Mouse (Mus musculus): Measurements from ENCODE around the gene Fosl2. TPM values are rescaled to one million over a fixed set of nuclear protein-coding genes. Genes with fewer than 3 reads are reported as not detected.

Gene Fosl2
- polyA plus RNA-seq, 1 experiment from 2014 or later, result 0.52 TPM

GRCm38 (mm10) chr5:32127927-32128326 lies 7.7 kb upstream of the Fosl2 start:
- Histone ChIP-seq H3K9ac (ENCODE audit: low read length) (no peak overlapping the region), H3K4me2 (no peak overlapping the region), H3K36me3 (ENCODE audit: control insufficient read depth, insufficient read depth, low read length) (no peaks in the 10 kb centered on the region), H3K9me3 (ENCODE audit: control insufficient read depth, low read length) (no peaks in the 10 kb centered on the region), H3K27ac (ENCODE audit: low read depth, low read length) (no peak overlapping the region), H3K4me3 (ENCODE audit: low read depth, low read length) (no peak overlapping the region), H3K27me3 (ENCODE audit: control insufficient read depth, insufficient read depth, low read length) (peaks cover 18% of the 10 kb centered on the region), H3K4me1 (ENCODE audit: control insufficient read depth, insufficient read depth, low read length) (0 out of 2 replicates have a peak, but pooled peaks cover 3% of the 10 kb centered on the region)
- no peak for DNase-seq (ENCODE audit: low spot score, missing footprints)
- ATAC-seq (ENCODE audit: low FRiP score), result no peak
- WGBS, result 57% methylated on average over 3 of the region's 3 CpGs

- ATAC-seq (ENCODE audit: low FRiP score) (peak; percentile 64), DNase-seq (ENCODE audit: low spot score, missing footprints) (peak; percentile 93)
- H3K4me1 ChIP-seq (ENCODE audit: control insufficient read depth, insufficient read depth, low read length), result peaks cover 13% of the 10 kb centered on the region
- no peaks in the 10 kb centered on the region for H3K36me3 ChIP-seq (ENCODE audit: control insufficient read depth, insufficient read depth, low read length)
- H3K4me2 ChIP-seq, result peak overlapping the region; percentile 89
- H3K4me3 ChIP-seq (ENCODE audit: low read depth, low read length), result peak overlapping the region; percentile 44
- peaks cover 61% of the 10 kb centered on the region for H3K27me3 ChIP-seq (ENCODE audit: control insufficient read depth, insufficient read depth, low read length)
- H3K9ac ChIP-seq (ENCODE audit: low read length), result peak overlapping the region; percentile 58
- H3K9me3 ChIP-seq (ENCODE audit: control insufficient read depth, low read length), result no peaks in the 10 kb centered on the region
- H3K27ac ChIP-seq (ENCODE audit: low read depth, low read length), result no peak overlapping the region
- WGBS, result under 1% methylated on average over 47 of the region's 48 CpGs
Observed at GRCm38 (mm10) chr5:32132971-32133501, 2.6 kb upstream of the Fosl2 start.

GRCm38 (mm10) chr5:32133549-32134004 lies 2.0 kb upstream of the Fosl2 start:
- WGBS, result under 1% methylated on average over 20 of the region's 20 CpGs
- no peak overlapping the region for H3K27ac ChIP-seq (ENCODE audit: low read depth, low read length)
- H3K9ac ChIP-seq (ENCODE audit: low read length), result peak overlapping the region; percentile 58
- peak overlapping the region; percentile 44 for H3K4me3 ChIP-seq (ENCODE audit: low read depth, low read length)
- no peaks in the 10 kb centered on the region for H3K9me3 ChIP-seq (ENCODE audit: control insufficient read depth, low read length)
- peaks cover 65% of the 10 kb centered on the region for H3K27me3 ChIP-seq (ENCODE audit: control insufficient read depth, insufficient read depth, low read length)
- DNase-seq (ENCODE audit: low spot score, missing footprints) (peak; percentile 92), ATAC-seq (ENCODE audit: low FRiP score) (0 out of 2 replicates have a peak, but pooled peaks have one; percentile 35)
- no peaks in the 10 kb centered on the region for H3K36me3 ChIP-seq (ENCODE audit: control insufficient read depth, insufficient read depth, low read length)
- peak overlapping the region; percentile 89 for H3K4me2 ChIP-seq
- peaks cover 13% of the 10 kb centered on the region for H3K4me1 ChIP-seq (ENCODE audit: control insufficient read depth, insufficient read depth, low read length)

GRCm38 (mm10) chr5:32134051-32134732 lies 1.4 kb upstream of the Fosl2 start:
- Histone ChIP-seq H3K9ac (ENCODE audit: low read length) (no peak overlapping the region), H3K4me1 (ENCODE audit: control insufficient read depth, insufficient read depth, low read length) (peaks cover 13% of the 10 kb centered on the region), H3K27me3 (ENCODE audit: control insufficient read depth, insufficient read depth, low read length) (peaks cover 69% of the 10 kb centered on the region), H3K27ac (ENCODE audit: low read depth, low read length) (no peak overlapping the region), H3K9me3 (ENCODE audit: control insufficient read depth, low read length) (no peaks in the 10 kb centered on the region), H3K4me2 (peak overlapping the region; percentile 92), H3K36me3 (ENCODE audit: control insufficient read depth, insufficient read depth, low read length) (no peaks in the 10 kb centered on the region), H3K4me3 (ENCODE audit: low read depth, low read length) (peak overlapping the region; percentile 53; the same call in 1 of the 2 replicates)
- DNase-seq (ENCODE audit: low spot score, missing footprints) (peak; percentile 93), ATAC-seq (ENCODE audit: low FRiP score) (no peak)
- 2% methylated on average over 21 of the region's 21 CpGs for WGBS

GRCm38 (mm10) chr5:32134903-32135335 lies 682 bp upstream of the Fosl2 start:
- H3K9ac ChIP-seq (ENCODE audit: low read length), result peak overlapping the region; percentile 29
- H3K9me3 ChIP-seq (ENCODE audit: control insufficient read depth, low read length), result no peaks in the 10 kb centered on the region
- peak; percentile 62 for ATAC-seq (ENCODE audit: low FRiP score)
- 0% methylated on average over 39 of the region's 54 CpGs for WGBS
- peaks cover 13% of the 10 kb centered on the region for H3K4me1 ChIP-seq (ENCODE audit: control insufficient read depth, insufficient read depth, low read length)
- H3K4me2 ChIP-seq, result peak overlapping the region; percentile 92
- H3K27me3 ChIP-seq (ENCODE audit: control insufficient read depth, insufficient read depth, low read length), result peaks cover 69% of the 10 kb centered on the region
- H3K27ac ChIP-seq (ENCODE audit: low read depth, low read length), result no peak overlapping the region
- no peaks in the 10 kb centered on the region for H3K36me3 ChIP-seq (ENCODE audit: control insufficient read depth, insufficient read depth, low read length)
- peak overlapping the region; percentile 53 for H3K4me3 ChIP-seq (ENCODE audit: low read depth, low read length)
- peak; percentile 88 for DNase-seq (ENCODE audit: low spot score, missing footprints)

- no peaks in the 10 kb centered on the region for H3K9me3 ChIP-seq (ENCODE audit: control insufficient read depth, low read length)
- no peak for DNase-seq (ENCODE audit: low spot score, missing footprints)
- H3K4me2 ChIP-seq, result peak overlapping the region; percentile 92
- peaks cover 13% of the 10 kb centered on the region for H3K4me1 ChIP-seq (ENCODE audit: control insufficient read depth, insufficient read depth, low read length)
- H3K9ac ChIP-seq (ENCODE audit: low read length), result peak overlapping the region; percentile 38
- H3K27me3 ChIP-seq (ENCODE audit: control insufficient read depth, insufficient read depth, low read length), result peaks cover 67% of the 10 kb centered on the region
- WGBS, result under 1% methylated on average over 59 of the region's 63 CpGs
- no peaks in the 10 kb centered on the region for H3K36me3 ChIP-seq (ENCODE audit: control insufficient read depth, insufficient read depth, low read length)
- ATAC-seq (ENCODE audit: low FRiP score), result no peak
- H3K4me3 ChIP-seq (ENCODE audit: low read depth, low read length), result peak overlapping the region; percentile 53
- no peak overlapping the region; the same call in 1 of the 2 replicates for H3K27ac ChIP-seq (ENCODE audit: low read depth, low read length)
Observed at GRCm38 (mm10) chr5:32136301-32136863, 781 bp downstream of the Fosl2 start.

GRCm38 (mm10) chr5:32137106-32137522 lies 1.5 kb downstream of the Fosl2 start:
- Histone ChIP-seq H3K27ac (ENCODE audit: low read depth, low read length) (no peak overlapping the region), H3K4me2 (peak overlapping the region; percentile 92), H3K9me3 (ENCODE audit: control insufficient read depth, low read length) (no peaks in the 10 kb centered on the region), H3K36me3 (ENCODE audit: control insufficient read depth, insufficient read depth, low read length) (no peaks in the 10 kb centered on the region), H3K9ac (ENCODE audit: low read length) (no peak overlapping the region), H3K4me3 (ENCODE audit: low read depth, low read length) (peak overlapping the region; percentile 53), H3K4me1 (ENCODE audit: control insufficient read depth, insufficient read depth, low read length) (peaks cover 13% of the 10 kb centered on the region), H3K27me3 (ENCODE audit: control insufficient read depth, insufficient read depth, low read length) (peaks cover 60% of the 10 kb centered on the region)
- WGBS, result under 1% methylated on average over 12 of the region's 12 CpGs
- ATAC-seq (ENCODE audit: low FRiP score), result no peak
- DNase-seq (ENCODE audit: low spot score, missing footprints), result no peak

- WGBS, result 74% methylated on average over 10 of the region's 10 CpGs
- H3K4me2 ChIP-seq, result no peak overlapping the region
- ATAC-seq (ENCODE audit: low FRiP score) (no peak), DNase-seq (ENCODE audit: low spot score, missing footprints) (no peak)
- H3K9ac ChIP-seq (ENCODE audit: low read length), result no peak overlapping the region
- H3K27ac ChIP-seq (ENCODE audit: low read depth, low read length), result no peak overlapping the region
- H3K27me3 ChIP-seq (ENCODE audit: control insufficient read depth, insufficient read depth, low read length), result peaks cover 44% of the 10 kb centered on the region
- H3K9me3 ChIP-seq (ENCODE audit: control insufficient read depth, low read length), result no peaks in the 10 kb centered on the region
- no peak overlapping the region for H3K4me3 ChIP-seq (ENCODE audit: low read depth, low read length)
- H3K36me3 ChIP-seq (ENCODE audit: control insufficient read depth, insufficient read depth, low read length), result no peaks in the 10 kb centered on the region
- H3K4me1 ChIP-seq (ENCODE audit: control insufficient read depth, insufficient read depth, low read length), result peaks cover 5% of the 10 kb centered on the region; the same call in 1 of the 2 replicates
Observed at GRCm38 (mm10) chr5:32138446-32139195, 3.0 kb downstream of the Fosl2 start.

Data from midbrain, embryonic 11.5 days (tissue).